Mouse (Mus musculus) myocyte (in vitro differentiated cells): ENCODE data around the gene Nppb.

ENCODE experiments used
- CEBPB ChIP-seq: IDR thresholded peaks from 2 replicates; pipeline ENCODE4 v1.6.1; 2011; ENCODE audit warnings: mild to moderate bottlenecking, moderate library complexity; ENCODE audit not compliant: poor library complexity, insufficient read depth, severe bottlenecking
- E2F4 ChIP-seq: IDR thresholded peaks from one replicate; pipeline ENCODE4 v1.6.1; 2011; ENCODE audit warnings: mild to moderate bottlenecking, control low read depth, moderate library complexity; ENCODE audit not compliant: insufficient read depth
- MAX ChIP-seq: IDR thresholded peaks from one replicate; pipeline ENCODE4 v1.6.1; 2011; ENCODE audit warnings: low read depth, mild to moderate bottlenecking, control low read depth
- POLR2A ChIP-seq: IDR thresholded peaks from one replicate; pipeline ENCODE4 v1.6.1; 2011; ENCODE audit warnings: low read depth, mild to moderate bottlenecking, control low read depth, moderate library complexity; ENCODE audit not compliant: insufficient read length
- POLR2AphosphoS2 ChIP-seq: IDR thresholded peaks from one replicate; pipeline ENCODE4 v1.6.1; 2011; ENCODE audit warnings: low read depth, control low read depth; ENCODE audit not compliant: insufficient read length
- USF1 ChIP-seq: IDR thresholded peaks from one replicate; pipeline ENCODE4 v1.6.1; 2011; ENCODE audit warnings: low read depth, mild to moderate bottlenecking, control low read depth, moderate library complexity

DNA sequence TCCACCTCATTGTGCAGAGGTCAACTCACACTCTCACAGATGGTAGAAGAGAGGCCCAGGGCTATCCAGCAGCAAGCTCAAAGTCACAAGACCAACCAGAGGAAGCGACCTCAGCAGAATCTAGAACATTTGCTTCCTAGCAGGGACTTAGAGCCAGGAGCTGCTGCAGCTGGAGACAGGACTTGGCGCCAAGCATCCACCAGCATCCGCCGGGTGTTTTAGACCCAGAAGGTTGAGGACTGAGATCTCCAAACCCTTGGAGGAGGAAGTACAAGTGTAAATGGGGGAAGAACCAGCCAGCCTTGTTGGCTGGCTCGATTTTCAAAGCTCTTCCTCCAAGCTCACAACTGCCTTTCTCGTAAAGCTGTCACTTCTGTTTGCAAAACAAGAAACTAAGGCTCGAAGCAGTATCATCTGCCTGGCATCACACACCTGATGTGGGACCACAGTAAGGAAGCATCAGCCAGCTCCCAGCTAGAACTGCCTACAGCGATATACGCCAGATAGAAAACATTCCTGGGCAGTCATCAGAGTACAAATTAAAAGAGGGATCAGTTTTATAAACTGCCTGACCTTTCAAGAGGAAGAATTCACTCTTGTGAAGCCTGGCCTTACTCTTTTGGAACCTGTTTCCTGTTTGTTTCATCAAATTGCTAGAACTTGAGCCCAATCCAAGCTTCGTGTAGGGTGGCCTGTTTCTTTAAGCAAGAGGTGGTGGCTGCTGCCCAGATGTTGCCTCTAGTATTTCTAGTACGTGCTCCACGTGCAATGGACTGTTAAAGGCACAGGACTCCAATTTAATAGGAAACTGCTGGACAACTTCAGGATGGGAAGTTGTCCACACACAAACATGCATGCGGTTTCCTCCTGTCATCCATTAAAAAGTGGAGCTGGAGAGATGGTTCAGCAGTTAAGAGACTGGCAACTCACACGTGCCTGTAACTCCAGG, 47.2 kb upstream of the Nppb start:
- no peak for TF ChIP-seq POLR2A
- no peak for TF ChIP-seq E2F4
- TF ChIP-seq POLR2AphosphoS2: no peak
- TF ChIP-seq USF1: no peak
- TF ChIP-seq MAX: no peak
- TF ChIP-seq CEBPB: no peak
